Mouse (Mus musculus): Measurements from ENCODE around the gene Mcrs1.

Mcrs1 gene

GRCm38 (mm10) chr15:99215741-99216463 lies 35.9 kb downstream of the Mcrs1 start:
- intact Hi-C loops (cut with DNase I): loop anchor here (1.0 kb wide), 1 partner anchor 49 kb away; no protein-coding TSS in a partner anchor

DNA sequence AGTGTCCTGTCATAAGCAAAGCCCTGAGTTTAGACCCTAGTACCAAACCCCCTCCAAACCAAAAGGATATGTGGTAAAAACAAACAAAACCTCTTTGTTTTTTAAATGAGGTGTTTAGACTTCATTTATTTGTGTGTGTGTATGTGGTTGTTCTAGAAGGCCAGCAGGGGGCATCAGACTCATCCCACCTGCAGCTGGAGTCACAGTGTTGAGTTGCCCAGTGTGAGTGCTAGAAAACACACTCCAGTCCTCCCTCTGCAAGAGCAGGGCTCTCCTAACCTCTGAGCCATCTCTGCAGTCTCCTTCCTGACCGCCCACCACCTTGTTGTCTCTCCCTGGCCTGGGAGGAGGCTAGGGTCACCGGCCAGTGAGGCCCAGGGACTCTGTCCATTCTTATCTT lies 36.8 kb downstream of the Mcrs1 start:
- intact Hi-C loops (cut with DNase I): loop anchor here (1.0 kb wide), 1 partner anchor 50 kb away; no protein-coding TSS in a partner anchor

DNA sequence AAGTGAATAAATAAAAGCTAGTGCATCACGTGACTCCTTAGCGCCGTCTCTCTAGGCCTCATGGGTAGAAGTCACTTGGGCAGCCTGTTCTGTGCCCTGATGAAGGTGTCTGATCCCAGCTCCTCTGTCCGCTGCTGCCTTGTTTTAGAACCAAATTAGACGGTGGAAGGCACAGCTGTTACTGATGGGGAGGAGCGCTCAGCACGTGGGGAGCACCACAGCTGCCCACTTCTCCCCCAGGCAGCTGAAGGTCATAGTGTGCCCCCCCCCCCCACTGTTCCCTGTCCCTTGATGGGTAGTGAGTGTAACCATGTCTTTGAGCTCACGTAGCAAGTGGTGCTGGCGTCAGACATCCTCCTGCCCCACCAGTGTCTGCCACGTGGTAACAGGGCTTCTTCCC lies 38.6 kb downstream of the Mcrs1 start:
- intact Hi-C loops (cut with DNase I): no loop called here

DNA sequence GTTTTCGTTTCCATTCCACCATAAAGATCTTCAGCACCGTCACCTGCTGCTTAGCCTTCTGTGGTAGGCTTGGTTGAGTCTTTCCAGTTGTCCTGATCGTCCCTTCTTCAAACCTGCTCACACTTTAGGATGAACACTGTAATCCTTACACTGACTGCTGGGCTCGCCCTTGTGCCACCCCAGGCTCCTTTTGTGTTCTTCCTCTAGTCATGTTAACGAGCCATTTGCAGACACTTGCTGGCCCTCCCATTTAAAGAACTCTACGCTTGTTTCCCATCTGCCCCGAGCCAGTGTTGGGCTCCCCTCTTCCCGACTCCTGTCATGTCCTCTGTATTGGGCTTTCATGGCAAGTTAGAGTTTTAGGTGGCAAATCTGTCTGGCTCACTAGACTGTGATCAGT lies 45.8 kb downstream of the Mcrs1 start:
- intact Hi-C loops (cut with DNase I): loop anchor here (10.0 kb wide), 1 partner anchor 121 kb away; the partner anchor contains the start of gene C1ql4

GRCm38 (mm10) chr15:99198761-99199160 lies 53.0 kb downstream of the Mcrs1 start:
- intact Hi-C loops (cut with DNase I): loop anchor here (10.0 kb wide), 1 partner anchor 144 kb away; the partner anchor contains the start of gene Prph

GRCm38 (mm10) chr15:99195043-99195442 lies 56.7 kb downstream of the Mcrs1 start:
- intact Hi-C loops (cut with DNase I): loop anchor here (10.0 kb wide), 1 partner anchor 140 kb away; the partner anchor contains the start of gene Prph

GRCm38 (mm10) chr15:99194358-99194757 lies 57.4 kb downstream of the Mcrs1 start:
- intact Hi-C loops (cut with DNase I): loop anchor here (10.0 kb wide), 1 partner anchor 140 kb away; the partner anchor contains the start of gene Prph

All from adrenal gland (tissue).